Mouse (Mus musculus): ENCODE measurements at regions not wholly inside any gene's neighbourhood (a gene's known extent, or its start where the extent isn't known, plus 50 kb on each side); places are given as distances from the start of the nearest gene placed in this dataset.

- peak; percentile 7 for DNase-seq (ENCODE audit: low read depth)
- TF ChIP-seq CTCF (IDR thresholded peaks at IDR 0.05; ENCODE audit: borderline replicate concordance, extremely low read depth, insufficient read depth, insufficient read length) (no peak), POLR2A (IDR thresholded peaks at IDR 0.05; ENCODE audit: borderline replicate concordance, extremely low read depth, insufficient read depth, insufficient read length, poor library complexity, severe bottlenecking) (no peak)
Measured at GRCm38 (mm10) chr9:81791051-81791450, 72.4 kb upstream of the Mei4 start.
